Mouse (Mus musculus) T-helper 17 cell (primary cell): ENCODE measurements at regions not wholly inside any gene's neighbourhood (a gene's known extent, or its start where the extent isn't known, plus 50 kb on each side); places are given as distances from the start of the nearest gene placed in this dataset.
"Not testable (repeated sequence)": the region's sequence is repeated elsewhere in the genome, so short reads cannot be mapped to it uniquely, and the experiment has no call there.

Experiments
- in situ Hi-C, 2 experiments: fragments of 300-600 bp; cut with MboI, MseI; formaldehyde crosslinking; loops; 1 replicate in 1 of 2; 2 replicates in 1 of 2; pipeline ENCODE4 v1.15.1; 2025; ENCODE audit warnings: high pct_unique_total_duplicates in 2 of 2

DNA sequence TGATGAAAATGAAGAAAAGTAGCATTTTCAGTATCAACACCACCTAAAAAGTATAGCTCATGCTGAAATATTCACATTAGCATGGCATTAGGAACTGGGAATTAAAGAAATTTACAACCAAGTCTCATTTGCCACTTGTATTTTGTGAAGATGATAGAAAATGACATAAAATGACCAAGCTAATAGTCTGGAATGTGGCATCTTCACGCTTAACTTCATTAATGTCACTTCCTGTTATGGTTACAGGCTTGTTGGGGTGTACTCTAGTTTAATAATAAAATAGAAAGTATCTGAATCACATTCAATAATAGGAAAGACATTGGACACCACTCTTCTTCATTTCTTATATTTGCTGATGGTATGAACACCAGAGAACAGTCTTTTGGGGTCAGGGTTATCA, 167.1 kb downstream of the Pcdh17 start:
- in situ Hi-C loops, result no loop called here

- in situ Hi-C loops, result no loop called here
Observed at GRCm38 (mm10) chr14:84612551-84612950, 169.2 kb downstream of the Pcdh17 start.

GRCm38 (mm10) chr14:84645026-84645425, 201.7 kb downstream of the Pcdh17 start:
- in situ Hi-C loops, result no loop called here

DNA sequence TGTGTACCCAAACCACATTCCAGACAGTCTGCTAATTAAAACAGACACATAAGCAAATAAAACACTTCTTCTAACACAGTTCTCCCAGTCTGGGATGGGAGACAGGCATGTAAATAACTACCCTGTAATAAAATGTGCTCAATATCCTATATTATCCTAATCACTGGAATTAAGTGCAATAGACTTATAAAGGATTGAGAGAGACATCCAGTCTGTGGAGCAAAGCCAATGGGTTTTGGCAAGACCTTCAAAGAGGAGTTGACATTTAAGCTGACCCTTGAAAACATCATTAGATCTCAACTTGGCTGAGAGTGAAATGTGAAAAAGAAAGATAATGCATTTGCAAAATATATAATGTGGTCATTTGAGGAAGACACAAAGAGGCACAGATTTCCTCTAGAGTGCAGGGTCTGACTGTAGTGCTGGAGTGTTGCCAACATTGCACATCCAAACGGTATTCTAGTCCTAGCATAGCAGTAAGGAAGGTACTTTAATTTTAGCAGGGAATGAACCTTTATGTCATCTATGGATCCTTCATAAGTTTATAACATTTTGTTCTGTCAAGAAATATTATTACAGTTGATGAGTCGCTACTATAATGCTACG, 202.7 kb downstream of the Pcdh17 start:
- in situ Hi-C loops, result no loop called here

- in situ Hi-C loops, result no loop called here
Observed at GRCm38 (mm10) chr14:84659206-84659775, 215.9 kb downstream of the Pcdh17 start.

GRCm38 (mm10) chr14:84667685-84668084, 224.3 kb downstream of the Pcdh17 start:
- in situ Hi-C loops, result not testable (repeated sequence)

DNA sequence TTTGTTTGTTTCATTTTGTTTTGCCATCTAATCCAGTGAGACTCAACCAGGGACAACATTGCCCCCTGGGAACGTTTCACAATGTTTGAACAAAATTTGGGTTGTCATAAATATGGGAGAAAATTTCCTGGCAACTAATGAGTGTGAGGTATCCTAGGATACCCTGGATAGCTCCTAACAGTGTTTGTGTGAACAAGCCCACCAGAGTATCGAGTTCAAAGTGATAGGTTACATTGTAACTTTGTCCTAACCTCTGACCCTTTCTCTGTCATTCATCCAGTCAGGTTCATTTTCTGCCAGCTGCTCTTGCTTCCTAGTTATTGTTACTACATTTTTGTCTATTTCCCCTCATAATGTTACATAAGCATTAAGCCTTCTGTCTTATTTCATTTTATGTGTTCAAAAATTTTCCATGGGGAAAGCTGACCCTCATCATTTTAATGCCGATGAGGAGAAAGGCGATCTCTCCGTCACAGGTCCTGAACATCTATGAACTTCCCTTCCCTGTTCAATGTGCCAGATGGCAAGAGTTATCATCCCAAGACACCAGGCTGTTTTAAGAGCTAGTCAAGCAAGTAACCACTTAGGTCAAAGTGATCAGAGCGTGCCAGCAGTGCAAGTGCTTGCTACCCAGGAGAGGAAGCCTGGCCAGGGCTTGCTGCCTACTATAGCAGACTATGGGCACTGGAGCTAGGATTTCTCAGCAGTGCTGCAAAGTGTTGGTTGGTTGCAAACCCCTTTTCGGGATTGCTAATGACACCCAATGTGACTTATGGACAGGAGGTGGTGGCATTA, 228.5 kb downstream of the Pcdh17 start:
- in situ Hi-C loops, result no loop called here

GRCm38 (mm10) chr14:84686848-84687247, 243.5 kb downstream of the Pcdh17 start:
- in situ Hi-C loops, result loop anchor here in 1 of 2 experiments (10.0 kb wide), 1 partner anchor 792 kb away; no protein-coding TSS in a partner anchor

GRCm38 (mm10) chr14:84690810-84691209, 247.4 kb downstream of the Pcdh17 start:
- in situ Hi-C loops, result no loop called here
